Mouse (Mus musculus) thymus, postnatal 0 days (tissue): Measurements from ENCODE around the gene AC131692.1. TPM values are rescaled to one million over a fixed set of nuclear protein-coding genes. Genes with fewer than 3 reads are reported as not detected.

ENCODE experiments used
- microRNA-seq: library from miRNA; unstranded; fragments of <30 nt; microRNA quantifications from one replicate; pipeline ENCODE4, GENCODE M21; 2016; ENCODE audit warnings: borderline number of aligned reads
- polyA plus RNA-seq: library from polyadenylated mRNA; unstranded; fragments of >200 nt; fragmentation: Nextera tagmentation; extraction: Ambion mirVana; gene quantifications from 2 replicates; pipeline ENCODE4 v1.2.1, GENCODE M21; 2015

Gene AC131692.1
- polyA plus RNA-seq, 1 experiment from 2014 or later, result not detected

Small RNA genes within 50 kb of the gene (microRNA-seq; reads per million reads assigned to microRNA genes)
- 2.5 reads per million for gene Mir6988

Other genes starting within 250 kb of the AC131692.1 start
- 72.4 and 75.2 TPM in 2 replicates for gene Frmd8, start 219.1 kb upstream of the AC131692.1 start, polyA plus RNA-seq
- gene Slc25a45, start 216.6 kb upstream of the AC131692.1 start, polyA plus RNA-seq, result 11.4 and 14.6 TPM in 2 replicates
- gene Tigd3, start 200.3 kb upstream of the AC131692.1 start, polyA plus RNA-seq, result 3.3 and 4.1 TPM in 2 replicates
- 104 and 116 TPM in 2 replicates for gene Dpf2, start 181.4 kb upstream of the AC131692.1 start, polyA plus RNA-seq
- gene Cdc42ep2, start 169.6 kb upstream of the AC131692.1 start, polyA plus RNA-seq, result 5.2 and 6.7 TPM in 2 replicates
- gene Pola2, start 130.2 kb upstream of the AC131692.1 start, polyA plus RNA-seq, result 61.4 and 71.4 TPM in 2 replicates
- not detected in 2 replicates for gene Slc22a20, start 108.3 kb upstream of the AC131692.1 start, polyA plus RNA-seq
- gene Capn1, start 78.5 kb upstream of the AC131692.1 start, polyA plus RNA-seq, result 19.8 and 21.6 TPM in 2 replicates
- 15.1 and 16.5 TPM in 2 replicates for gene Syvn1, start 47.8 kb upstream of the AC131692.1 start, polyA plus RNA-seq
- gene Mrpl49, start 36.6 kb upstream of the AC131692.1 start, polyA plus RNA-seq, result 65.2 and 71.4 TPM in 2 replicates
- gene Fau, start 36.6 kb upstream of the AC131692.1 start, polyA plus RNA-seq, result 1,297 and 1,312 TPM in 2 replicates
- 48.3 and 55.4 TPM in 2 replicates for gene Znhit2, start 33.2 kb upstream of the AC131692.1 start, polyA plus RNA-seq
- 10.1 and 10.3 TPM in 2 replicates for gene Tm7sf2, start 26.0 kb upstream of the AC131692.1 start, polyA plus RNA-seq
- gene Vps51, start 17.2 kb upstream of the AC131692.1 start, polyA plus RNA-seq, result 69.3 and 77.1 TPM in 2 replicates
- gene Tmem262, start 14.4 kb upstream of the AC131692.1 start, polyA plus RNA-seq, result 0.44 TPM in 1 of 2 replicates, not detected in the other
- 0.68 and 1.4 TPM in 2 replicates for gene Gm28374, start 12.2 kb upstream of the AC131692.1 start, polyA plus RNA-seq
- 52.1 and 55.3 TPM in 2 replicates for gene Zfpl1, start 9.5 kb upstream of the AC131692.1 start, polyA plus RNA-seq
- gene Cdca5, start 9.4 kb upstream of the AC131692.1 start, polyA plus RNA-seq, result 53.2 and 53.6 TPM in 2 replicates
- gene Naaladl1, start 11.4 kb downstream of the AC131692.1 start, polyA plus RNA-seq, result 0.06 and 0.10 TPM in 2 replicates
- 46.4 and 48.5 TPM in 2 replicates for gene Sac3d1, start 24.2 kb downstream of the AC131692.1 start, polyA plus RNA-seq
- 31.2 and 34.8 TPM in 2 replicates for gene Snx15, start 33.9 kb downstream of the AC131692.1 start, polyA plus RNA-seq
- 0.48 and 0.57 TPM in 2 replicates for gene Batf2, start 46.6 kb downstream of the AC131692.1 start, polyA plus RNA-seq
- gene Arl2, start 47.1 kb downstream of the AC131692.1 start, polyA plus RNA-seq, result 57.2 and 57.4 TPM in 2 replicates
- 0.47 and 0.50 TPM in 2 replicates for gene Majin, start 90.0 kb downstream of the AC131692.1 start, polyA plus RNA-seq
- gene Gpha2, start 132.0 kb downstream of the AC131692.1 start, polyA plus RNA-seq, result 3.6 and 4.0 TPM in 2 replicates
- gene Ppp2r5b, start 141.5 kb downstream of the AC131692.1 start, polyA plus RNA-seq, result 8.9 TPM in 2 replicates
- gene Atg2a, start 147.2 kb downstream of the AC131692.1 start, polyA plus RNA-seq, result 5.6 and 6.5 TPM in 2 replicates
- 29.5 and 29.9 TPM in 2 replicates for gene Ehd1, start 182.3 kb downstream of the AC131692.1 start, polyA plus RNA-seq
- 0.37 and 0.52 TPM in 2 replicates for gene Cdc42bpg, start 212.0 kb downstream of the AC131692.1 start, polyA plus RNA-seq
- gene Men1, start 240.6 kb downstream of the AC131692.1 start, polyA plus RNA-seq, result 54.0 and 54.2 TPM in 2 replicates
- 49.6 and 57.3 TPM in 2 replicates for gene Map4k2, start 246.7 kb downstream of the AC131692.1 start, polyA plus RNA-seq